Mouse (Mus musculus): Measurements from ENCODE around the gene Tmem219.

DNA sequence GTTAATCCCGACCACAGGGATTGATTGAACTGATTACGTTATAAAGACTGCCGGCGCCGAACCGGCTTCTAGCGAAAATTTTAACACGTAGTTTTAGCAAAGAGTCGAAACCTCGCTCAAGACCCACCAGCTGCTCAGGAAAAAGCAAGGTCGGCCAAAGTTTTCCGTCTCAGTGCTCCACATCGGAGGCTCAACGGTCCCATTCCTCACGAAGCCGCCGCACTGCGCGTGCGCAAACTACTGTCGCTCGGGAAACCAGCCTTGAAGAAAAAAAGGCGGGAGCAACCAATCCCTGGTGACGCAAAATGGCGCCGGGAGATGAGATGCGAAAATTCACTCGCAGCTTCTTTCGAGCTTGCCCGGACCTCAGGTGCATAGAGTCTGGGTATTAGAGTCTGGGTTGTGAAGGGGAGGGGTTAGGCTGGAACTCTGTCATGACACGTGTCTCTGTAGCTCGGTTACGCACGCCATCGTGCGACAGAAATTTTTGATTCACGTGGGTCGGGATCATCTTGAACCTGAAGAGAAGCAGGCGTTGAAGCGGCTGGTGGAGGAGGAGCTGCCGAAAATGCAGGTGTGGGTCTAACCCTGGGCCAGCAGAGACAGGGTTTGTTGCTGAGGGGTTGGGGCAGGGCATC is 60.5 kb downstream of the Tmem219 start, which contains the start of gene Ino80e:
- TF ChIP-seq CTCF (conservative IDR thresholded peaks at IDR 0.05; ENCODE audit: low read length) (no peak), NANOG (IDR thresholded peaks at IDR 0.05; ENCODE audit: borderline replicate concordance, low read length) (no peak), POU5F1 (IDR thresholded peaks at IDR 0.05; ENCODE audit: borderline replicate concordance, low read length) (no peak)

All from E14TG2a.4 (cell line).